Mouse (Mus musculus): ENCODE measurements around the gene Rapgef5.
"Not testable (repeated sequence)": the region's sequence is repeated elsewhere in the genome, so short reads cannot be mapped to it uniquely, and the experiment has no call there.

- not testable (repeated sequence) for TF ChIP-seq CTCF (conservative IDR thresholded peaks at IDR 0.05 in 1 of 2, IDR thresholded peaks at IDR 0.05 in 1 of 2; ENCODE audit: low read depth in 2 of 2, low read length in 2 of 2); HCFC1 (IDR thresholded peaks at IDR 0.05; ENCODE audit: low read depth, low read length); ZNF384 (IDR thresholded peaks at IDR 0.05; ENCODE audit: low read depth, low read length); POLR2AphosphoS2 (IDR thresholded peaks at IDR 0.05; ENCODE audit: low read depth, low read length); TCF12 (IDR thresholded peaks at IDR 0.05; ENCODE audit: low read depth, low read length)
These were observed 287.7 kb downstream of the Rapgef5 start, which contains the start of gene Cdca7l for GRCm38 (mm10) chr12:117803989-117804388.

Data from CH12.LX (cell line).